Mouse (Mus musculus) erythroblast, embryonic 14.5 days (primary cell): ENCODE results near the gene Calu.

Experiments used
- GATA1 ChIP-seq: IDR thresholded peaks from 2 replicates; pipeline ENCODE4 v1.6.1; 2012; ENCODE audit warnings: low read length, inconsistent platforms, mixed read lengths
- TAL1 ChIP-seq: IDR thresholded peaks from 3 replicates; pipeline ENCODE4 v1.6.1; 2012; ENCODE audit warnings: low read length, inconsistent platforms, mixed read lengths

DNA sequence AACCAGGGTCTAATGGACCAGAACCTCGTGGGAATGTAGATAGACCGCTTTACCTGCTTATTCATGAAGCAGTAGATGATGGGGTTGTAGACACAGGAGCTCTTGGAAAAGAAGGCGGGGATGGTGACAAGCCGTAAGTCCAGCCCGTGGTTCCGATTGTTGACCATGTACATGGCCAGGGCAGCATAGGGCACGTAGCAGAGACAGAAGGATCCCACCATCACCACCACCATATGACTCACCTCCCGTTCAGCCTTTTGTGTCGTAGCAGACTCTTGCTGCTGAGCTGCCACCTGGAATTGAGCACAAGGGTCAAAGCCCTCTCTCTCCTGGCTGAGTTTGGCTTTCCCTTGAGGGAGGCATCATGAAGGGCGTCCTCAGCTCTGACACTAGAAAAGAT lies 30.8 kb downstream of the Calu start:
- TF ChIP-seq GATA1 (no peak), TAL1 (no peak)
